Mouse (Mus musculus): Measurements from ENCODE around the gene Stam. TPM values are rescaled to one million over a fixed set of nuclear protein-coding genes. Genes with fewer than 3 reads are reported as not detected.

Gene Stam
- total RNA-seq, 4 experiments from 2014 or later, result 50.2 to 57.1 (median 53.4) TPM

DNA sequence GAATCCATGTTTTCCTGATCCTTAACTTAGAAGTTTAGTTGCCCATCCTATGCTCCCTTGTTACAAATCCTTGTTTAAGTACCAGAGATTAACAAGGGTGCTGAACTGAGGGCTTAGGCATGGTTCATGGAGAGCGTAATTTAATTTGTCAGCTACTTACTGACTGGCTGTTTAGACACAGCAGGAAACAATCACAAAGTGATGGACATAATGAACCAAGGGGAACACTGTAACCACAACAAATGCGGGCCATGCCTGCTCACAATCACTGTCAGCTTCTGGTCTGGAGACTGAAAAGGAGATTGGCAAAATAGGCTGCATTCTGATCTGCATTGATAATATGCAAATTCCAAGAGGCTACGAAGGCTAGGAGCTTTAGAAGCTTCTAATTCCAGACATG lies 53.7 kb downstream of the Stam start:
- DNase-seq, result no peak

DNA sequence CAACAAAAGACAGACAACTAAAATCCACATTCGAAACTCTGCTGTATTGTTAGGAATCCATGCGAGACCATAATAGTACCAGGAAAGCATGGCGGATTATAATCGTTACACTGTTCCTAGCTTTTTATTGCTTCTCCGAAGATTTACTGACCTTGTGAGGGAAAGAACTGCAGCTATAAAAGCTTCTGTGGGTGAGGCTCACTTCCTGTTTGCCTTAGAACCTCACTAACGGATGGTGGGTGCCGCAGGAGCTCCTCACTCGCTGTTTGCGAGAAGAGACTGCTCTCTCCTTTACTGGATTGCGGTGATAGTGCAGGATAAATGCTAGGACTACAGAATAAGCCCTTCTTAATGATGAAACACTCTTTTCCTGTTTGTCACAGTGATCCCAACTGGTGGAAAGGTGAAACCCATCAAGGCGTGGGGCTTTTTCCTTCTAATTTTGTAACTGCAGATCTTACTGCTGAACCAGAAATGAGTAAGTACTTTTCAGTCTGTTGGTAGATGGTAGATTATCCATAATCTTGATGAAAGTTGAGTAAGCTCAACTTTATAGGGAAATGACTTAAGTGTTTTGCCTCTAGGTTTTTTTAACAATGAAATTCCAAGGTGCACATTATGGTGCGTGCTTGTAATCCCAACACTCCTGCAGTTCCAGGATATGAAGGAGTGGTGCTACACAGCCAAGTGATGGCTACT lies 56.9 kb downstream of the Stam start:
- DNase-seq, result no peak

DNA sequence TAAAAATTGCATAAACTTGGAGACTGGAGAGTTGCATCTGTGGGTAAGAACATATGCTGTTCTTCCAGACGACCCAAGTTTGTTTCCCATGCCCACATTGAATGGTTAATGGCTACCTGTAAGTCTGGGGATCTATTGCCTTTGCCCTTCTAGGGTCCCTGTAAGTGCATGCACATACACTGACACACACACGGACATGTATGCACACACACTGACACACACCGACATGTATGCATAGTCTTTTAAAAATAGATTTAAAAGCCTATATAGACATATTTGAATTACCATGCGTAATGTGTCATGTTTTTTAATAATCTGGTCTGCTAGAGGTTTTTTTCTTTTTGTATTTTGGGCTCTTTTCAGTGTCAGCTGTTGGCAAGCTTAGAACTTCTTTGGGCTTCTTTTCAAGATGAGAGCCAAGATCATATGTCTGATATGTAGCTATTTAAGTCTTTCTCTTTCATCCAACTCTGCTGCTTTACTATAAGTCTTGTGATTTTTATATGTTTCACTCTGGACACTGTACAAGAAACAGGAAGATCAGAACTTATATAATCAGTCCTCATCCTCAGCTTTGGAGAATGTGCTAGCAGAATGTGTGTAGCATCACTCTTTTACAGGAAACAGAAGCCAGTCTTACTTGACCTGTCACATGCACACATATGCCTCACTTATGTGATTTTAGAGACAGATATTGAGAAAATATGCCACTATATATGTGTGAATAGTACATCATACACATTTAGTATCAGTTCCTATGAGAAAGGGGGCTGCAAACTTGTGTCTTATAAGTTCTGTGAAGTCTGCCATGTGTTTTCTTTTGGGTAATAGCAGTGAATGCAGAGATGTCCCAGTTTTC lies 58.8 kb downstream of the Stam start:
- no peak for DNase-seq

DNA sequence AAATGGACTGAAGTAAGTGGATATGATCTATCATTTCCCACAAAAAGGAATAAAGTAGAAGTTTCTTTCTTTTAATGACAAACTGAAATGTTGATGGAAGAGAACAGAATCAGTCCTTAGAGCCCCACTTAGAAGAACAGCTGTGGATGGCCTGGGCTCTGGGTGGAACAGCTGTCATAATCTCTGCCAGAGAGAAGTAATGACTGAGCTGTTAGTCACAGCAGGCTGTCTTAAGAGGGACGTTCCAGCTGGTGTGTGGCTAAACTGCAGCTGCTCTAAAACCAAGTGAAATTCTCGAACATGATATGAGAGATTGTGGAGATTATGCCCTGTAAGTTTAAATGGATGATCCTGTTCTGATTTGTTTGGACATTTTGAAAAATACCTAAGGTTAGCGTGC lies 63.0 kb downstream of the Stam start:
- DNase-seq, result no peak

DNA sequence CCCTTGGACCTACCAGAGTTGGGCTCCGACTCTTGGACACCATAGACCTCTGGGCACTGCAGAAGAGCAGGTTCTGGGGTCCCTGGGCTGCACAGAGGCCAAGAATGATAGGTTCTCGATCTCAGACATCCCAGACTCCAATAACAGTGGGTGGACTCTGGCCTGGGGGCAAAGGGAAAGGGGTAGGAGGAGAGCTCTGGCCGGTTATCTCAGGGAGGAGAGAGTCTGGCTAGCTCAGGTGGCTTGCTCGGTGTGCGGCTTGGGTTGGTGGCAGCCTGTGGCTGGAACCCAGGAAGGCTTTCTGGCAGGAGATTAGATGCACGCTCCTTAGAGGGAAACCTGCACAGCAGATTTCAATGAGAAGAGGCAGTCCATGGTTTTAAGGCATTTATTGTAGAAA lies 65.7 kb downstream of the Stam start:
- DNase-seq, result no peak

DNA sequence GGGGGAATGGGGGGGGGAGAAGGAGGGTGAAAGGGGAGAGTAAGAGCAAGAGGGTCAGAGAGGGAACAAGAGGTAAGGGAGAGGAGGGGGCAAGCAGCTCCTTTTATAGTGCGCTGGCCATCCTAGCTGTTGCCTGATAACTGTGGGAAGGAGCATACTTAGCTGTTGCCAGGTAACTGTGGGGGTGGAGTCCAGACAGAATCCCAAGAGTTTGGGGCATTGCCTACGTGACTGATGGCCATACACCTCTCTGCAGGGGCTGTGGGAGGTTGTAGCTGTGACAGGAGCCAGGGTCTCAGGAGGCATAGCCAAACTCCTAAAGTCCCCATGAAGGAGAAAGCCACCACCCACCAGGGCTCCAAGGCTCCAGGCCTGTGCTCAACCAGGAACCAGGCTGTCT lies 66.1 kb downstream of the Stam start:
- no peak for DNase-seq

DNA sequence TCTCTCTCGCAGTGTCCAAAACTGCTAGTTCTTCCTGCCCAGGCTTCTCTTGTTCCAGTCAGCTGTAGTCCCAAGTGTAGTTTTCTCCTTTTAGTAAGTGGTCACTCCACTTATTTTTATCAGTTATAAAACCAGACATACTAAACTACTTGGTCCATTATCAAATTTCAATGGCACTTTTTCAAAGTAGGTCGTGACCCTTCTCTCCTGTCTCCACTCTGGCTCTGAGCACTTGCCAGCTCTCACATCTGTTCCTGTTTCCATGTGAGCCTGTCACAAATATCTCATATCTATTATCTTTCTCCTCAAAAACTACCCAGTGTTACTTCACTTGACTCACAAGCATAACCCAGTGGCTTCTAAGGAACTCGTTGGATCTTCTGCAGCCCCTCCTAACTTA lies 71.4 kb downstream of the Stam start:
- DNase-seq, result no peak

DNA sequence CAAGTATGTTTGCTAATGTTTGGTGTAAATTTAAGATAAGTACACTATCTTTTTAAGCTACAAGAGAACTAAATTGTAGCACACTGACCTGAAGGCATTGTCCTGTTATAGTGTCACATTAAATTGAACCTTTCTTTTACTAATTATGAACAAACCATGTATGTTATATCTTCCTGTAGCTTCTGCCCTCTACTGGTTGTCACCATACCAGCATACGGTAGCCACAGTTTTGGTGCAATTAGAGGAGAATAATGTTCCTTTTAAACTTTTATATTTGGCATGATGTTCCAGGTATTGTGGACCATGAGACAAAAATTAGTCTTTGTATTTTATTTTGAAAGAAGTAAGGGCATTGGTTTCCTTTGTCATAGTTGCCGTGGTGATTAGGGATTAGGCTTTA lies 73.0 kb downstream of the Stam start:
- no peak for DNase-seq

DNA sequence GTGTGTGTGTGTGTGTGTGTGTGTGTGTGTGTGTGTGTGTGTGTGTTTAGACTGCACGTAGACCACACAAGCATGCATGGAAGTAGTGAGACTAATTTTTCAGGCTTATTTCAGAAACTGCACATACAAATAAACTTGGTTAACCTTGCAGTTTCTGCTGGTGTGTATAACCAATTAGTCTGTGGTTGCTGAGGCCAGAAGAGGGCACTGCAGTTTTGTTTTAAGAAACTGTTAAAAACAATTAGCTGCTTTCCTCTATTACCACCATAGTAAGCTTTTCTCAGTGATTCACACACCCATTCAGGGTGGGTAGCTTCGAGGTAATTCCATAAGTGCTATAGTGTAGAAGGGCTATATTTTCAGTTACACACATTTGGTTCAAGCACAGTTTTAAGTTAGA lies 76.9 kb downstream of the Stam start:
- no peak for DNase-seq

DNA sequence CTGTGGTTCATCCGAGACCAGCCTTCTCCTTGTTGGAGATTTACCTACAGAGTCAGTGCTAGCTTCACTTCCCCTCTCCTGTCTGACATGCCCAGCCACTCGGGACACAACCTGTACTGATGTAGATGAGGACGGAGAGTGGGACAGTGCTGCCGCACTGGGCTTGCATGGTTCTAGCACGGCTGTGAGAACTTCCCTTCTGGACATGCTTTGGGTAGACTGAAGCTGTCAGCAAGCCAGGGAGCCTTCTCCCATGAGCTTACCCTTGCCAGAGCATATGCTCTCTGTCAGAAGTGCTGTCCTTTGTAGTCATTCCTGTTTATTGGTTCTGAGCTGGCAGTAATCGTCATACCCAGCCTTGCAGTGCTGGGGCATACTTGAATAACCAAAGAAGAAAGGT lies 78.0 kb downstream of the Stam start:
- DNase-seq, result no peak

DNA sequence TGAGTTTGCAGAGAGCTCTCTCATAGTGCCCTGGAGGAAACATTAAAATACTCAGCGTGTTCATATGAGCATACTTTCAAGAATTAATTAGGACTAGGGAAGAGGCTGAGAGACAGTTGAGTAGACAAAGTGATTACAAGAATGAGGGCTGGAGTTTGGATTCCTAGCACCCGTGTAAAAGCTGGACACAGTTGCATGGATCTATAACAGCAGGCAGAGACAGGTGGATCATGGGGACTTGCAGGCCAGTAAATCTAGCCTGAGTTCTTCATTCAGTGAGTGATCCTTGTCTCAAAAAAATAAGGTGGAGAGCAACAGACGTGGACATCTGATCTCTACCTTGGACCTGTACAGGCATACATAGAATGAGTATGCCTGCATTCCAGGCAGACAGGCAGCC lies 85.1 kb downstream of the Stam start:
- no peak for DNase-seq

DNA sequence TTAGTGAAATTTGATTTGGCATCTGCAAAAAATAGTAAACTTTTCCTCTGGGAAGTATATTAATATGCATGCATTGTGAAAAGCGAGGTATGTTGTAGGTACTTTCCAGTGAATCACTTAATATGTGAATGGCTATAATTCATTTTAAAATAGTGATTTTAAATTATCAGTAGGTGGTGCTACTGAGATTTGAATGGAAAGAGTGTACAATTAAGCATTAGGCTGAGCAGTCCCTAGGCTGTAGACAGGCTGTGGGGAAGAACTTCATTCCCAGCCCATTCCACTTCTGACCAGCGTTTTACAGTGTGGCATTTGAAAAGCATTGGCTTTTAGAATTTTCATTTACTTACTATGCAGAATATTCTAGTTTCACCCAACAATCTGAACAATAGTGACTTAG lies 85.9 kb downstream of the Stam start:
- no peak for DNase-seq

DNA sequence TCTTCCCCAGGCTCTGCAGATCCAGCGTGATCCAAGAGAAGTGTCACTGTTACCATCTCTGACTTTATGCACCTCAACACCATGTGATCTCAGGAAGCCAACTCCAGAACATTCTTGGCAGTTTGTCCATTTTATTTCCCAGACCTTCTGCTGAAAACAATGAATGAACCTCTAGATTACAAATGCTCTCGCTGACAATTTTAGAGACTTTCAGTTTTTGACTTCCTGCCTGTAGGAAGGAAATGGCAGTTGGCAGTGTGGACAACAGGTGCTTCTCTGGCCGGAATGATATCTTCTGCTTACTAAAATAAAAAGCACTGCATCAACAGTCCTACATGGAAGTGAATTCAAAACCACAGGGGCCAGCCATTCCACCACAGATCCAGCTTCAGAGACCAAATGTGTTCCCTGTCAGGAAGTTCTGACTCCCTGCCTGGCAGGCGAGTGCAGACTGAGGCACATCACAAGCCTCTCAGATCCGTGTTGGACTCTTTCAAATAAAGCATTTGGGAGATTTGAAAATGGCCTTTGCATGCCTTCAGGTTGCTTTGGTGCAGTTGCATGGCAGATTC lies 90.6 kb downstream of the Stam start:
- no peak for DNase-seq

DNA sequence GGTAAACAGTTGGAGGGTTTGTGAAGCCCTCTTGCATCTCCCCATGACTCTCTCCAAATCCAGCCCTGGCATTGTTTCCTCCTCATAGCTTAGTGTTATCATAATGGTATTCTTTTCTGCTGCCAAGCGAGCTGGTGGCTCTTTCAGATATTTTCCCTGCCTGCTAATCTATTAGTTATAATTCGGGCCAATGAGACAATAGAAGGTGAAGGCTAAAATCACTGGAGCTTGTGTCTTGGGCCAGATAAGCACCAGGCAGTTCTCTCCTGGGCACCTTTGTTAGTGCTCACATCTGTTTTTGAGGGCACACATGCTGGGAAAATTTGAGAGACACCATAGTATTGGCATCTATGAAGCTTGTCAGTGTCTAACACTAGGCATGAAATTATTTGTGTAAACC lies 91.2 kb downstream of the Stam start:
- no peak for DNase-seq

DNA sequence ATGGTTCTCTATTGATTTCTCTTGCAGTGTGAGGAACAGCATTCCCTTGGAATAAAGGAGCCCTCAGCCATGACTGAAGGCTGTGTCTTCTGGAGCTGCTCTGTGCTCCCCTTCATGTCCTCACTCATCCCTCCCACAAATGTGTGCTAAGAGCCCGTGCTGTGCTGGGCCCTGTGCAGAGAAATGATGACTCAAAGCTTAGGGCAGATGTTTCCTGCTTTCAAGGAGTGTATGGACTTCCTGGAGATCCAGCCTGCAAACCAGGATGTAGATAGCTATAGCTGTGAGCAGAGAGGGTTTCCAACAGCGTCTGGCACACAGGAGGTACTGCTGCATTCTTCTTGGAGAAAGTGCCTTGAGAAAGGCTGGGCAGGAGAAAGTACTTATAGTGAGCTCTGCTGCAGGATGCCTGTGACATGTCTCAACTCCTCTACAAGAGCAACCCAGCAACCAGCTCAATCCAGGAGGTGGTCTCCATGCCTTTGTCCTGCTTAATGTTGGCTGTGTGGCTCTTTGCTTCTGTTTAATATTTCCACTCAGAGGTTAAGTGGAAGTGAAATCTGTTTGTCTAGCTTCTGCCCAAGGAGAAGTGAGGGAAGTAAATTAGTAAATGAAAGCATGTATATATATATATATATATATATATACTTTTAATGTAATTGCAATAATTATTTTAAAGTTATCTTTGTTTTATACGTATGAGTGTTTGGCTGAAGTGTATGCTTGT lies 91.9 kb downstream of the Stam start:
- no peak for DNase-seq

DNA sequence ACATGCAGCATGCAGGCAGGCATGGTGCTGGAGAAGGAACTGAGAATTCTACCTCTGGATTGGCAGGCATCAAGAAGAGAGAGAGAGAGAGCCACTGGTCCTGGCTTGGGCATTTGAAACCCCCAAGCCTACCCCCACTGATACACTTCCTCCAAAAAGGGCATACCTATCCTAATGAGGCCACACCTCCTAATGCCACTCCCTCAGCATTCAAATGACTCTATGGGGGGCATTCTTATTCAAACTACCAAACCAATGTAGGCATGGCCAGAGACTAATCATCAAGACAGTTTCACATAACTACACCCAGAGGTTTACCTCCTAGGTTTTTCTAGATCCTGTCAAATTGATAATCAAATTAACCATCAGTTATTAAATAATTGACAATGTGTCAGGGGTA lies 93.8 kb downstream of the Stam start:
- DNase-seq, result no peak

DNA sequence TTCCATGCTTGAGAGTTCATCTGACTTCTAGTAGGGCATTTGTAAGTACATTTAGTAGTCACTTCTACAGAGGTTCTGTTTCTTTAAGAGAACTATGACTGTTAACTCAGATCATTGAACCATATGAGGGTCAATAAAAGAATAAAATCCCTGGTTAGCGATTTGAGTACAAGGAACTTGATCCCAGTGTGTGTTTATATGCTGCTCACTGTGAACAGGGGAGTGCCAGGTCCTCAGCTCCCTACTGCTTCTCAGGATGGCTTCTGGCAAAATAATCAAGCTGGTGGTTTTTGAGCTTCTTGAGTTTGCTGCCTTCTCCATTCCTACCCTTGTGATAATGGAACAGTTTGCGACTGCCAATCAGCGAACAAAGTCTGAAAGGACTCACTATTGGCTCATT lies 100.4 kb downstream of the Stam start, which contains the start of gene Tmem236:
Tmem236 (plus strand) TSS at position 190 of the 400 bp plus-strand sequence.
- no peak for DNase-seq

DNA sequence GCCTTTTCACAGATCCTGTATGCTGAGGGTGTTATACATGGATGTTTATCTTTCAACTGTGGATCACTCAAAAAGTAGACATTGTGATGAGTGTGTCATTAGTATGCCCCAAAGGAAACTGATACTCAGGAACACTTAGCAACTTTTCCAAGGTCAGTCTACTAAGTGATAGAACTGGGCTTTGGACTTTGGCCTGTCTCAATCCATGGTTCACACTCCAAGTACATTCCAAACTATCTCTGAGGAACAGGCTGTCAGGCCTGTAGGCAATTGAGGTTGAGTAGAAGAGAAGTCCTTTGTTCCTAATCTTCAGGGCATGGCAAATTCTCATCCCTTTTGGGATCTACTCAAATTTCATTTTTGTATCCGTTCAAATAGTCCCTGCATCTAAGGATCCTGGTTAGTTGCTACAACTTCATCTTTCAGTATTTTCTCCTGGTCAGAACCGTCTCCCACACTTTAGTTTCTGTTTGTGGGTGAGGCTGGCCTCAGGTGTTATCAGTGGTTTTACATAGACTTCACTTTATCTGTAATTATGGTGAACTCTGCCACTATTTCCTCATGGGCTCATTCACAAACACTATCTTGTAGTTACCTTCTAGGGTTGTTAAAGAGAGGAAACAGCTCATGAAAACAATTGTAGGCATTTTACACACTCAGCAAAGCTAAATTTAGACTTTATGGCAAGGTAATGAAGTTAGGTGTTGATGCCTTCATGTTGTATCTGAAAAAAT lies 102.7 kb downstream of the Stam start:
- no peak for DNase-seq

DNA sequence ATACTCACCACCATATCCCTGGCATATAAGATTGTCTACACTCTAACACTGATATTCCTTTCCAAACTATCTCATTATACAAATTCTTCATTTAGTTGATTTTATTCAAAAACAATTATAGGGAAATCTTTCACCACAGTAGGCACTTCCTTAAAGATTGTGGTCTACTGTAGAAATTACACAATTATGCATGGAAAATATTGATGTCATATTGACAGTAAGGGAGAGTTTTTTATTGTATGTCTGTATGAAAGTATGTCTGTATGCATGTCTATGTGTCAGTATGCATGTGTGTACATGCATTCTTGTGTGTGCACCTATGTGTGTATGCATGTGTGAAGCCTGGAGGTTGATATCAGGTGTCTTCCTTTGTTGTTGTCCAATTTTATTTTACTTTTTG lies 110.5 kb downstream of the Stam start:
- DNase-seq, result no peak

DNA sequence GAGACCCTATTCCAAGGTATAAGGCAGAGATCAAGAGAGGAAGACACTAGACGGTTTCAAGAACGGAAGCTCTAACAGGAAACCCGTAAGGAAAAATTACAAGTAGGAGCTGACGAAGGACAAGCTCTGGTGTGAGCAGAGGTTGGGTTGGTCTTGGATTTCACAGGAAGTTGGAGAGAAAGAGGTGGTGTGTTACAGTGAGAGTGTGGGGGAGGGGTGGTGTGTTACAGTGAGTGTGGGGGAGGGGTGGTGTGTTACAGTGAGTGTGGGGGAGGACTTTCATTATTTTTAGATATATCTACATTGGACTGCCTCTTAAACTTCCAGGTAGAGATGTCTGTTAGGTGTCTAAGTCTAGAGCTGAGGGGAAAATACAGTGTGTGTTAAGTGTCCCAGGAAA lies 116.8 kb downstream of the Stam start:
- DNase-seq, result no peak

DNA sequence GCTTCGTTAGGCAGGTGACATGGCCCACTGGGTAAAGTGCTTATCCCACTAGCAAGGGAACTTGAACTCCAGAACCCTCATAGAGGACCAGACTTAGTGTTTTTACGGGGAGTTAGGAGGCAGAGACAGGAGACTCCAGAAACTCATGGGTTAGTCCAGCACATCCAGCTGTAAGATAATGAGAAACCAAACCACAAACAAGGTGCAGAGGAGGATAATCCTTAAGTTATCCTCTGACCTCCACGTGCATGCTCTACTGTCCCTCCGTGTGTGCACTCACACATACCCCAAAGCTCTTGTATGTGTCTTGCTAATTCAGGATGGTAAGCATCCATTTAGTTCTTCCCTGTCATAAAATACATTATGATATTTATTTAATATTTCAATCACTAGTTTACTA lies 117.7 kb downstream of the Stam start:
- no peak for DNase-seq

DNA sequence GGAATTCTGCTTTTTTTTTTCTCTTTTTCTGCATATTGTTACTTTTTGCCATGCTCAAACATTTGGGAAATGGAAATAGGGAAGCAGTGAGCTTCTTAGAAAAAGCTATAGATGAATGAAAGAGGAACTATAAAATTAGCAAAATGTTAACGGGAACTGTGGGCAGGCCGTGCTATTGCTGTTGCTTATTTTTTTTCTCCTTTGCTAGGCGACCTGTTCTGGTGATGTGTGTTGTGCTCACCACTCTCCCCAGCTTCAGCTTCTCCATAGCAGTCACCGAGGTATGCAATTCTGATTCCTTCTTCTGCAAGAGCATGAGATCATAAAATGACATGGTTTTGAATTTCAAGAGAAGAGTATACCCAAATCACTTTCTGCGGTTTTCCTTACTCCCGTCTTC lies 118.1 kb downstream of the Stam start:
- DNase-seq, result no peak

Data from adrenal gland, adult 8-10 months (tissue).